Mouse (Mus musculus) spleen, adult 2 months (tissue): ENCODE measurements around the gene Catsperg1.

Experiments used
- CTCF ChIP-seq: fragments of 200-500 bp; IDR thresholded peaks from 2 replicates; pipeline ENCODE4 v1.5.1; 2011; ENCODE audit warnings: mild to moderate bottlenecking, inconsistent platforms; ENCODE audit not compliant: insufficient read depth, insufficient read length, insufficient replicate concordance; ENCODE audit errors: extremely low read depth
- POLR2A ChIP-seq: fragments of 200-500 bp; IDR thresholded peaks from 2 replicates; pipeline ENCODE4 v1.6.1; 2011; ENCODE audit warnings: low read depth, low read length, inconsistent platforms

DNA sequence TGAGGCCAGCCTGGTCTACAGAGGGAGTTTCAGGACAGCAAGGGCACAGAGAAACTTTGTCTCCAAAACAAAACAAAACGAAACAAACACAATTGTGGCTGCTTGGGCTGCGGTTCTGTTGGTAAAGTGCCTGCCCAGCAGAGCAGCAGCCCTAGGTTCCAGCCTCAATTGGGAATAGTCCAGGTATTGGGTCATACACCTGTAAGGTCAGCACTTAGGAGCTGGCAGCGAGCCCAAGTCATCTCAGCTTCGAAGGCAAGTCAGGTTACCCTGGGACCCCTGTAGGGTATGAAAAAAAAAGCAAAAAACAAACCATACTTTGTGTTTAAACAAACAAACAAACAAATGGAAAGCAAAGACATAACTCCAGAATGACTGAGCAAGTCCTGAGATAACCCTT, 42.0 kb upstream of the Catsperg1 start:
- no peak for TF ChIP-seq CTCF
- no peak for TF ChIP-seq POLR2A
